Mouse (Mus musculus): ENCODE data around the gene Ptpn18.
"Not testable (repeated sequence)": the region's sequence is repeated elsewhere in the genome, so short reads cannot be mapped to it uniquely, and the experiment has no call there.

Ptpn18 gene

DNA sequence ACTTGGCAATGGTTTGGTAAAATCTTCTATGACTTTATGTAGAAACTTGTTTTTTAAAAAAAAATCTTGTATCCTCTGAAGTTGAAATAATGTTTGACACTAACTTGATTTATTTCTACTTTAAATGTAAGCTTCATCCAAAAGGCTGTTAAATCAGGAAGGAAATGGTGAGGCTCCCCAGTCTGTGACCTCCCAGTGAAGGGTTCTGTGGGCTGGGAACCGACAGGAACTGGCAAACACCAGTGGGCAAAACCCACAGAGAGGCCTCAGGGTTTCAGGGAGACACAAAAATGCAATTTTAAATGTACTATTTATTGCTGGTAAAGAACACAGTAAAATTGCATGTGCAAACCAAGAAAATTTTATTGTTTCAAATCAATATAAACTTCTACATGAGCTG lies 58.2 kb downstream of the Ptpn18 start:
- not testable (repeated sequence) for DNase-seq

DNA sequence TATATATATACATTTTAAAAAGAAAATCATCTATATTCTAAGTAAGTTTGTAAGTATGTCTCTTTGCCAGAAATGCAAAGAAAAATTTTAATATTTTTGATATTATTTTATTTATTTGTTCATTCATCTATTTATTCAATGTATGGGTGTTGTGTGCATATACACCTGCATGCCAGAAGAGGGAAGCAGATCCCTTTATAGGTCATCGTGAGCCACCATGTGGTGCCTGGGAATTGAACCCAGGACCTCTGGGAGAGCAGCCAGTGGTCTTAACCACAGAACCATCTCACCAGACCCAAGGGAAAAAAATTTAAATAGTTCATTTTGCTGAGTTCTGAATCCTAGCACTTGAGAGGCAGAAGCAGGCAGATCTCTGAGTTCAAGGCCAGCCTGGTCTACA lies 58.7 kb downstream of the Ptpn18 start:
- no peak for DNase-seq

DNA sequence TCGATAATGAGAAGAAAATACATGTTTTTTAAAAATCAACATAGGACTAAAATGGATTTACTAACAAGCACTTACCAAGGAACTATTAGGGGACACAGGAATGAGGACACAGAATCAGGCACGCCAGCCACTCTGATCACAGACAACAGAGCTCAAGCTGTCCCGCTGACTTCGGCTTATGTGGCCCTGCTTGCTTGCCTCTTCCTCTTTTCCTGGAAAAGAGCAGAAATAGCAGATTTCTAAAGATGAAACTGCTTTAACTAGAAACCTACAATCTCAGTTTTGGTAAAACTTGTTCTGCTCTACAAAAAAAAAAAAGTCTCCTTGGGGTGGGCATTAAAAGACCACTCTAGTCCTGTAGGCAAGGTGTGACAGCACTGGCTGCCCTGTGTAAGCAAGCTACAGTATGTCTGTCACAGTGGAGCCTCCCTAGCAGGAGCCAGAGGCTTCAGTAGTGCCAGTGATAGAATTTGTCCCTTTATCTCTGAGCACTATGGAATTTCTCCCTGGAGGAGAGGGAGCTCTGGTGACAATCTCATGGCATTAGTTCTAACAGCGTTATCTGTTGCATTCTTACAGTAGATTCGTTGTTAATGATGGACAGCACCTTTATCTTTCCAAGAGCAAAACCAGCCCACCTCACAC lies 62.8 kb downstream of the Ptpn18 start:
- peak; percentile 25 to 44 for DNase-seq

DNA sequence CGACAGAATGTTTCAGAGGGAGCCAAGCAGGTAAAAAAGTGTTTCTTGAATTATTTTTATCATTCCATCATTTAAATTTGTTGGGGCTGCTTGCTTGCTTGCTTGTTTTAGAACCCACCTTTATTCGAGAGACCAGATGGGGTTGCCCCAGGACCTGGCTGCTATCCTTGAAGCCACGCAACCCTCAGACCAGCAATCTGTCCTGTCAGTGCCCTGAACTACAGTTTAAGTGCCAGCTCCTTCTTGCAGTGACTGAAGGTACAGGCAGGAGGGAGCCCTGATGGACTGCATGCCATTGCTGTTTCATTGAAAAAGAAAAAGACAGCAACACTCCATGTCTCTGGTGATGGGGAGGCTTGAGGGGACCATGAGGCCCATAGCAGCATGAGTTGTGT lies 63.3 kb downstream of the Ptpn18 start:
- peak; percentile 79 to 82 for DNase-seq

DNA sequence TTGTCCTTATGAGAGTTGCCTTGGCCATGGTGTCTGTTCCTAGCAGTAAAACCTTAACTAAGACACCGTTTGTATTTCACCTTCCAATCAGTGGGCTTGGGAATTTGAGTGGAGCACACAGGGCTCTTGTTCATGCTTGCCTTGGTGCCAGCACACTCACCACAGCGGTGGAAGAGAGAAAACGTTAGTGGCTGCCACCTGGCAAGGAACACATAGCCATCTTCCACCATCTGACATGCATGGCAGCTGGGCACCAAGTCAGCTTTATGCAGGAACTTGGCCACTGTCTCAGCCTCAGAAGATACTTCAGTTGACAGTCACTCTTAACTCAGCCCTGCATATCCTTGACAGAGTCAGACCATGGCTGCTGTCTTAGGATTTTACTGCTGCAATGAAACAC lies 64.1 kb downstream of the Ptpn18 start:
- DNase-seq = peak in 1 of 2 experiments; percentile 26
